Mouse (Mus musculus): ENCODE measurements around the gene Slc5a4b. TPM values are rescaled to one million over a fixed set of nuclear protein-coding genes. Genes with fewer than 3 reads are reported as not detected.

The Slc5a4b gene
- total RNA-seq, 2 experiments from 2014 or later, result not detected

- ATAC-seq (replicated peaks; ENCODE audit: low FRiP score, poor library complexity, severe bottlenecking), result no peak
Measured at GRCm38 (mm10) chr10:76047182-76047869, 63.4 kb downstream of the Slc5a4b start.

GRCm38 (mm10) chr10:76046754-76047153 is 64.0 kb downstream of the Slc5a4b start:
- ATAC-seq (replicated peaks; ENCODE audit: low FRiP score, poor library complexity, severe bottlenecking), result no peak

- ATAC-seq (replicated peaks; ENCODE audit: low FRiP score, poor library complexity, severe bottlenecking), result no peak
Measured at GRCm38 (mm10) chr10:76045343-76045742, 65.4 kb downstream of the Slc5a4b start.

GRCm38 (mm10) chr10:76036962-76037361 is 73.8 kb downstream of the Slc5a4b start:
- ATAC-seq (replicated peaks; ENCODE audit: low FRiP score, poor library complexity, severe bottlenecking), result no peak

DNA sequence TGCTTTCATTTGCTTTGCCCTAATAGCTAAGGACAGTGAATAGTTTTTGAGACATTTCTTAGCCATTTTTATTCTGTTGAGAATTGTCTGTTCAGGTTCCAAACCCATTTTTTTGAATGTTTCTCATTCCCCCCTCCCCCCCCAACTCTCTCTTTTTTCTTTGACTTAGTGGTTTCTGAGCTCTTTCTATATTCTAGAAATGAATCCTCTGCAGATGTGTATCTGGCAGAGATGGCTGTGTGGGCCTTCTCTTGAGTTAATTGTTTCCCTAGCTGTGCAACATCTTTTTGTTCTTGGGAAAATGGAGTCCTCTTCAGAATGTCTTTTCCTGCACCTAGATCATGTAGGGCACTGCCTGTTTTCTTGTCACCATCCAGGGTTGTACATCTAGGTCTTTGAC is 75.5 kb downstream of the Slc5a4b start:
- no peak for ATAC-seq (replicated peaks; ENCODE audit: low FRiP score, poor library complexity, severe bottlenecking)

DNA sequence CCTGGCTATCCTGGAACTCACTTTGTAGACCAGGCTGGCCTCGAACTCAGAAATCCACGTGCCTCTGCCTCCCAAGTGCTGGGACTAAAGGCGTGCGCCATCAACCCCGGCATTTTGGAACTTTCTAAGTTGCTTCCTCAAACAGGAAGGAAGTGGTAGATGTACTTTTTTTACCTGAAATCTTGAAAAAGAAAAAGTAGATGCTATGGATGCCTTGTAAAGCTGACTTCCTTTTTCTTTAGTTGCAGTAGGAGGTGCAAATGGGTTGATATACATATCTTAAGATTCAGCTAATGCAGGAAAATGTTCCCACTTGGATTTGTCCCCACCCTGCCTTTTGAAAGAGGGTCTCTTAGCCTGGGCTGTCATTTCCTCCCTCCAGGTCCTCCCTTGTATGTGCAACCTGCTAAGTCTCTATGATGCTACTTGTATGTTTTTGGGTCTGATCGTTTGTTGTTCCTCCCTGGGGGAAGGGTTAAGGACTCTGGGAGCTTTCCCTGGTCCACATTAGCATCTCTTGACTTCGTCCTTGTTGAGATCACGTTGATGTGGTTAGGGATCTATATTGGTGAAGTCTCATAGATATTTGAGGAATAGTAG is 76.7 kb downstream of the Slc5a4b start:
- no peak for ATAC-seq (replicated peaks; ENCODE audit: low FRiP score, poor library complexity, severe bottlenecking)

GRCm38 (mm10) chr10:76033119-76033455 is 77.7 kb downstream of the Slc5a4b start:
- ATAC-seq (replicated peaks; ENCODE audit: low FRiP score, poor library complexity, severe bottlenecking), result peak; percentile 8; the same call in 1 of the 2 replicates

GRCm38 (mm10) chr10:76032402-76033118 is 78.2 kb downstream of the Slc5a4b start, which contains the start of gene Zfp280b:
Zfp280b (plus strand) TSS chr10:76032650.
- peak; percentile 100 for ATAC-seq (replicated peaks; ENCODE audit: low FRiP score, poor library complexity, severe bottlenecking)

DNA sequence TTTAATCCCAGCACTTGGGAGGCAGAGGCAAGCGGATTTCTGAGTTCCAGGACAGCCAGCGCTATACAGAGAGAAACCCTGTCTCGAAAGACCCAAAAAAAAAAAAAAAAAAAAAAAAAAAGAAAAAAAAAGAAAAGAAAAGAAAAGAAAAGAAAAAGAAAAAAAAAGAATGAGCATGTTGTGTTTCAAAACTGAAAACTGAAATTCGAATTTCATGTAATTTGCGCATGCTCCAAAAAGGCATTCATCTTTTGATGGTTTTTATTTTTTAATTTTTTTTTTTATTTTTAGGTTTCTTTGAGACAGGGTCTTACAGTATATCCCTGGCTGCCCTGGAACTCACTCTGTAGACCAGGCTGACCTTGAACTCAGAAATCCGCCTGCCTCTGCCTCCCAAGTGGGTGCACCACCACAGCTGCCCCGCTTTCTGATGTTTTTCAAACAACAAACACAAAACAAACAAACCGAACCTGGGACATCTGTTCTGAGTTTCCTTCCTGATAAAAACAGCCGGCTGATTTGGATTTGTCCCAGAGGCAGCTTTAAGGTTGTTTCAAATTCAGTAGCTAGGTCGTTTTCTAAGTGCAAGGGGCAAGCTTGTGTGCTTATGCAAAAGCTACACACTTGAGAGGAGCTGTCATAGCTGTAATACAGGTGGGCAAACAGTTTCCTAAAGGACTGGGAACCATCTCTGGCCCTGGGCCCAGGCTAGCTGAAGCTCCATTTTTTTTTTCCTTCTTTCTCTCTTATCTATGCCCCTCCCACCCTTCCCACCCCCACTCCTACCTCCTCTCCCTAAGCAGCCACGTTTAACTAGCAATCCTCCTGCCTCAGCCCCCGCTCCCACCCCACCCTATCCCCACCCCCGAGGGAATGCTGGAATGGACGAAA is 79.0 kb downstream of the Slc5a4b start:
- ATAC-seq (replicated peaks; ENCODE audit: low FRiP score, poor library complexity, severe bottlenecking), result peak; percentile 23

DNA sequence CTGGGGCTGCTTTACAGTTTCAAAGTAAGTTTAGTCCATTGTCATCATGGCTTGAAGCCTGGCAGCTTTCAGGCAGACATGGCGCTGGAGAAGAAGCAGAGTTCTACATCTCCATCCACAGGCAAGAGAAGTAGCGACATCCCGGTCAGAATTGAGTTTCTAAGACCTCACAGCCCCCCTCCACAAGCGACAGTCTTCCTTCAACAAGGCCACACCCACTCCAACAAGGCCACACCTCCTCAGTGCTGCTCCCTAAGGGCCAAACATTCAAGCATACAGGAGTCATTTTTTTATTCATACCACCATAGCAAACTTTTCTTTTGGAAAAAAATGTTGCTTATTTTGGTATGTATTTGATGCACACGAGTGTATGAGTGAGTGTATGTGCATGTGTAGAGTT is 80.3 kb downstream of the Slc5a4b start:
- no peak for ATAC-seq (replicated peaks; ENCODE audit: low FRiP score, poor library complexity, severe bottlenecking)

DNA sequence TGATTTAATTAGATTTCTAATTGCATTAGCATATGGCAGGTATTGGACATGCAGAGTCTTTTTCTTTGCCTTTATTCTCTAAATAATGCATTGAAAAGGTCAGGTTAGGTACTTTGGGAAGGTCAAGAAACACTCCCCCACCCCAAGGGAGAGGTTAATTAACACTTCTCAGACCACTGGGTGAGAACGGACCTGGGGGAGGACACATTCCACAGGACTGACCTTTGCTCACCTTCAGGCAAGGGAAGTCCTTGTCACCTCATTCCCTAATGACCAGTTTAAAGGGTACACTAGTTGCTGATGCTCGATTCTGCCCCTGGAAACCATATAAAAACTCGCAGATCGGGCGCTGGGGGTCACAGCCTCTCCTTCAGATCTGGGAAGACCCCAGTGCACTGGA is 81.5 kb downstream of the Slc5a4b start:
- no peak for ATAC-seq (replicated peaks; ENCODE audit: low FRiP score, poor library complexity, severe bottlenecking)

DNA sequence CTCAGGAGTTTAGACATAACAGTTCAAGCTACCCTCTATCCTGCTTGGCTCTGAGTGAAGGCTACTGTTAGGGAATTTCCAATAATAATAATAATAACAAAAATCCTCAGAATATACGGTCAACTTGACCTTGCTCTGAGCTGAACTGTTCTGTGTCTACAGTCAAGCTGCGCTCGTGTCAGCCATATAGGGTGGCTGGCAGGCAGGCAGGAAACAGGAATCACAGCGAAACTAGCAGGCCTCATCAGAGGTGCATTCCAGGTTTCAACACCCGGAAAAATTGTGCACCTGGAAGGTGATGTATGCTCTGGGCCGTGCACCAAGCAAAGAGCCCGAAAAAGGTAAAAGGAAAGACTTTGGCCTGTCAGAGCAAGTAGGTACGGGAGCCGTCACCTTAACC is 82.4 kb downstream of the Slc5a4b start:
- no peak for ATAC-seq (replicated peaks; ENCODE audit: low FRiP score, poor library complexity, severe bottlenecking)

DNA sequence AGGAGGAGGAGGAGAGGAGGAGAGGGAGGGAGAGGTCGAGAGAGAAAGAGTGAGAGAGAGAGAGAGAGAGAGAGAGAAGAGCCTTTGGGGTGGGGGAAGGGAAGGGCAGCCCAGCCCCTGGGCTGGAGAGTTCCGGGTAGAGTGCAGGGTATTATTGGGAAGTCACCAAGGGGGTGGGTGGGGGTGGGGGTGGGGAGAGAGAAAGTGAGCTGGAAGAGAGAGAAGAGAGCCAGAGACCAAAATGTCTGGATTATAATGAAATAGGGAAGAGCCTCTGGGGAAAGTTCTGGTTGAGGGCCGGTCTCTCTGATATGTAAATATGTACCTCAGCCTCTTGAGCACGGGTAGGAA is 82.8 kb downstream of the Slc5a4b start:
- no peak for ATAC-seq (replicated peaks; ENCODE audit: low FRiP score, poor library complexity, severe bottlenecking)

- ATAC-seq (replicated peaks; ENCODE audit: low FRiP score, poor library complexity, severe bottlenecking), result no peak
Measured at GRCm38 (mm10) chr10:76027127-76028015, 83.4 kb downstream of the Slc5a4b start.

DNA sequence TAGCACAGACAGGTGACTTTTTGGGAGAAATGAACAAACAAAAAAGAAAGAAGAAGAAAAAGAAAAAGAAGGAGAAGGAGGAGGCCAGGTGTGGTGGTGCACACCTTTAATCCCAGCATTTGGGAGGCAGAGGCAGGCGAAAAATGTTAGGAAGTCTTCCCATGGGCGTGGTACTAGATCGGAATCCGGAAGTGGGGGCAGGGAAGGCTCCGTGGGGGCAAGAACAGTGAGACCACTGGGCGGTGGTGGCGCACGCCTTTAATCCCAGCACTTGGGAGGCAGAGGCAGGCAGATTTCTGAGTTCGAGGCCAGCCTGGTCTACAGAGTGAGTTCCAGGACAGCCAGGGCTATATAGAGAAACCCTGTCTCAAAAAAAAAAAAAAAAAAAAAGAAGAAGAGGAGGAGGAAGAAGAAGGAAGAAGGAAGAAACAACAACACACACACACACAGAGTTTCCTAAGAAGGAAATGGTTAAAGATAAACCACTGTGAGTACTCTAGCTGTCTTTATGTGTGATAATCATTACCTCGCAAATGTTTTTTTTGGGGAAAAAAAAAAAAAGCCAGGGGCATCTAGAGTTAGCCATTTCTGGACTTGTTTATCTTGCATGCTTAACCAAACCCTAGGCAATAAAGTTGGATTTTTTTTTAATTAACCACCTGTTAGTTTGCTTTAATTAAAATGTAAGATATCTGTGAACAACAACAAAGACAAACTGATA is 85.1 kb downstream of the Slc5a4b start:
- ATAC-seq (replicated peaks; ENCODE audit: low FRiP score, poor library complexity, severe bottlenecking), result no peak

- ATAC-seq (replicated peaks; ENCODE audit: low FRiP score, poor library complexity, severe bottlenecking), result no peak
Measured at GRCm38 (mm10) chr10:76023921-76024320, 86.8 kb downstream of the Slc5a4b start.

GRCm38 (mm10) chr10:76021728-76022127 is 89.0 kb downstream of the Slc5a4b start:
- no peak for ATAC-seq (replicated peaks; ENCODE audit: low FRiP score, poor library complexity, severe bottlenecking)

DNA sequence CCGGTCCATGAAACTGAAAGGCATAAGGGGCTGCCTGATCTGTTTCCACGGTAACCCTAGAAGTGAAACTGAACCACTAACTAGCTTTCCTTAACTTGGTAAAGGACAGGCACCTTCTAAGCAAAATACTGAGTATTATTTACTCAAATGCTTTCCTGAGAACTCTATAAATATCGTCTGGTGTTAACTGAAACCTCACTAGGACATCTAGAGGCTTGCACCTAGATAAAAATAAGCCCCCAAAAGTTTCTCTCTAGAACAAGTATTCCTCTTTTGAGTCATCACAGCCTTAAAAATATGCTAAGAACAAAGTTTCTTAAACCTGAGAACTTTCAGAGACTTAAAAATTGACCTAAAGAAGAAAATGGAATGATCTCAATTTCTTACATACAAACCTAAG is 93.9 kb downstream of the Slc5a4b start:
- ATAC-seq (replicated peaks; ENCODE audit: low FRiP score, poor library complexity, severe bottlenecking), result no peak

- no peak for ATAC-seq (replicated peaks; ENCODE audit: low FRiP score, poor library complexity, severe bottlenecking)
Measured at GRCm38 (mm10) chr10:76012922-76013321, 97.8 kb downstream of the Slc5a4b start.

Measured in erythroid progenitor cell, adult 5-6 weeks (primary cell).